Mouse (Mus musculus): ENCODE measurements around the gene Gm45837.
"Not testable (repeated sequence)": the region's sequence is repeated elsewhere in the genome, so short reads cannot be mapped to it uniquely, and the experiment has no call there.

Gene Gm45837

DNA sequence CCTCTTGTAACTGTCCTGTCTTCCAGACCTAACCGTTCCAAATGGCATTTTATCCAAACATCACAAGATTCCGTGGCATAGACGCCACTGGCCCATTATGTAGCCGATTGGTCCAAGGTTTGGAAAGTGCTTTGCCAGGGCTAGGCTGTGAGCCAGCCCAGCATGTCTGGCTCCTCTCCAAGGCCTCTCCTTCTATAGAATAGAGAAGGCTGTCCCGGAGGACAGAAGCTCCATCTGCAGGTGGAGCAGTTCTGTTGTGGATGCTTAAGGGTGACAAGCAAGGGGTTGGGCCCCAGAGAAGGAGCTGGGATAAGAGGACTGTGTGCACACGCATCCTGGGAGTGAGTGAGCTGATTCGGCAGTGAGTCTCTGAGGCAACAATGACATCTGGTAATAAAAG, 103.0 kb downstream of the Gm45837 start:
- peak; percentile 64 for DNase-seq

GRCm38 (mm10) chr7:101514768-101515167, 104.1 kb downstream of the Gm45837 start:
- DNase-seq: no peak

GRCm38 (mm10) chr7:101515295-101515694, 104.6 kb downstream of the Gm45837 start:
- DNase-seq: no peak

- no peak for DNase-seq
Measured at GRCm38 (mm10) chr7:101516460-101516859, 105.8 kb downstream of the Gm45837 start.

- DNase-seq: no peak
Measured at GRCm38 (mm10) chr7:101521696-101522095, 111.0 kb downstream of the Gm45837 start.

DNA sequence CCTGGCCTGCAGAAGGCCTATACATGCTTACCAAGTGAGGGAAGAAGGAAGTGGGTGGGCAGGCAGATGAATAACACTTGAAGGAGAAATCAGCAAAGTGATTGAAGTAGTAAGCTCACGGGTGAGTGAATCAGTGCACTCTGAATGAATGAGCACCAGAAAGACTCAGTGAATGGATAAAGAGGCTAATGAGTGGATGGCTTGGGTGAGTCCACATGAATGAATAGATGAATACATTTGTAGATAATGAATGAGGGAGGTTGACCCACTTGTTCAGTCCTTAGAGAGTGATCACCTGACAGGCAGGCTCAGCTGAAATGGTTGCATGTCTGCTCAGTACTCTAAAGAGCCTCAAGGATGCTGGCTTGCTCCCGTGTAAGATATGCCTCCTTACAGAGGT, 112.5 kb downstream of the Gm45837 start:
- no peak for DNase-seq

DNA sequence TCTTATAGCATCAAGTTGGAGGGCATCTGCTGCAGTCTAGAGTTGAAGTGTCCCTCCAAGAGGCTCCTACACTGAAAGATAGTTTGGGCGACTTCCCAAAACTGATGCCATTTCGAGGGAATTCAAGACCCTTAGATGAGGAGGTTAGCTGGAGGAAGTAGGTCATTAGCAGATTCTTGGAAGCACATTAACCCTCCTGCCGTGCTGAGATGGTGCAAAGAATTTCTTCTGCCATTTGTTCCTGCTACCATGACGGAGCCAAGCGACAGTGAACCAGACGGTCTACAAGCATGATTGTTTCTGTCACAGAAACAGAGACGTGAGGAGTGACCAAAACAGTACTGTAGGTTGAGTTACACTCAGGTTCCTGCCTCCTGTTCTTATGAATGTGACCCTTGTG, 115.8 kb downstream of the Gm45837 start:
- DNase-seq: no peak

- DNase-seq: no peak
Measured at GRCm38 (mm10) chr7:101534428-101534827, 123.7 kb downstream of the Gm45837 start.

GRCm38 (mm10) chr7:101535102-101535501, 124.4 kb downstream of the Gm45837 start:
- no peak for DNase-seq

- DNase-seq: no peak
Measured at GRCm38 (mm10) chr7:101535517-101535916, 124.8 kb downstream of the Gm45837 start.

GRCm38 (mm10) chr7:101537541-101537940, 126.9 kb downstream of the Gm45837 start:
- DNase-seq: no peak

DNA sequence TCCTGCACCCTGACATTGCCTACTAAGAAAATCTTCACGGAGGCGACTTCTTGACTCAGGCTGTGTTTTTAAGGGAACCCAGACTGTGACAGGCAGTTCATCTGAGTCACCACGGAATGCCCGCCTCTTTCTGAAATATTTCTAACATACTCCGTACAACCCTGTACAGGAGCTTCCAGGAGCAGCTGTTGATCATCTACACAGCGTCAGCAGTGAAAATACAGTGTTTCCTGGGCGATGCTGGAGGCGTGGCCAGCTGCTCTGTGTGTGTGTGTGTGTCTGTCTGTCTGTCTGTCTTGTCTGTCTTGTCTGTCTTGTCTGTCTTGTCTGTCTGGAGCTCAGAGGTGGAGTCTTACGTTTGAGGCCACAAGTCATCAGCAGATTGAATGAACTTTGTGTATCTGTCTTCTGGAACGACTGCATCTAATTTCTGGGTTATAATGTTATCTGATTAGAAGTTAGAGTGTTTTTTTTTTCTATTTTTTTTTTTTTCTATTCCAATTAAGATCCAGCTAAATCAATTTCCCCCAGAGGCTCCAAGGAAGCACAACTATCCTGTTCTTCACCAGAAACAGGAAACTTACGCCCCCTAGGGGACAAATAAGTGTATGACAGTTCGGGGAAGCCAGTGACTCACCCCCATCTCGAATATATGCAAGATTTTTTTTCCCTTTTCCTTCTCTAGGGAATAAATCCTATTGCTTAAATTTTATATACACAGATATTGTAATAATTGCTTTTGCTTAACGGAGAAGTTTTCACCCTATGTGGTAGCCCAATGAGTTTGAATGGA, 127.7 kb downstream of the Gm45837 start:
- DNase-seq: no peak

GRCm38 (mm10) chr7:101539774-101540173, 129.1 kb downstream of the Gm45837 start:
- no peak for DNase-seq

DNA sequence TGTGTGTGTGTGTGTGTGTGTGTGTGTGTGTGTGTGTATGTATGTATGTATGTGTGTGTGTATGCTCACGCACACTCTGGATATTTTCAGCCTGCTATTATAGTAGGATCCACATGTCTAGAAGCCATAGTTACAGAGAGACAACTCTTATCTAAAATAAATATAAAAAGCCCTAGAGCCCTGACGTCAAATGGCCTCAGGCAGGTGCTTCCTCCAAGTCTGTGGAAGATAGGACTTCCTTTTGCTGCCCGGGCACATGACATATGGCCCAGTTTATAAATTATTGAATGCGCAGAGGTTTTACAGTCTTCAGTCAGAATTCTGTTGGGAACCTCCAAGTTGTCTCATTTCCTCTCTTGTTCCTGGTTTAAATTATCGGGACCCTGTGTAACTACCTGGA, 130.0 kb downstream of the Gm45837 start:
- DNase-seq: no peak

DNA sequence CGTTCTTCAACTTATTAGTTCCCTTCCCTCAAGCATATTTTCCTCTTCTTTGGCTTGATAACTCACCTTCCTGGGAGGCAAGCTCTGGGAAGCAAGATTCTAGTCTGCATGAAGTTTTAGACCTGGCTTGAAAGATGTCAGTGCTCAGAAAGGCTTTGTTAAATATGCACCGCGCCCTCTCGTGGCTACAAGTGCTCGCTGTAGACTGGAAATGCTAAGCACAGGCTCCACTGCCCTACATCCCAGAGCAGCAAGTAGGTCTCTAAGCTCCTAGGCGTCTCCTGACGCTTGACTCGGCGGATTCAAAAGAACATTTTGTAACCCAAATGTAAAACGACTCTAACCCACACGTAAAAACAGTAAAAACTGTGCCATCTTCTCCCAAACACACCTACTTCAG, 130.4 kb downstream of the Gm45837 start:
- DNase-seq: peak; percentile 83

- DNase-seq: peak; percentile 62
Measured at GRCm38 (mm10) chr7:101541734-101542133, 131.0 kb downstream of the Gm45837 start.

GRCm38 (mm10) chr7:101547651-101548050, 137.0 kb downstream of the Gm45837 start:
- DNase-seq: no peak

DNA sequence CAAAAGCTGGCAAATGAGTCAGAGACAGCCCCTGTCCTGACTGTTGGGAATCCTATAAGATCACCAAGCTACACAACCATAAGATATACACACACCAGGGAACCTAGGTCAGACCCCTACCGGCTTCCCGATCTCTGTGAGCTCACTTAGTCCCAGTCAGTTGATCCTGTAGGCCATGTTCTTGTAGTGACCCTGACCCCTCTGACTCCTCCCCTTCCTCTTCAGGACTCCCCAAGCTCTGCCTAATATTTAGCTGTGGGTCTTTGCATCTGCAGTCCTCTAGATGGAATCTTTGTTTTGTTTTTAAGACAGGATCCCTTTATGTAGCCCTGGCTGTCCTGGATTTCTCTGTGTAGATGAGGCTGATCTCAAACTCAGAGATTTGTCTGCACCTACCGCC, 138.6 kb downstream of the Gm45837 start:
- DNase-seq: no peak

GRCm38 (mm10) chr7:101550686-101551485, 140.2 kb downstream of the Gm45837 start:
- DNase-seq: no peak

DNA sequence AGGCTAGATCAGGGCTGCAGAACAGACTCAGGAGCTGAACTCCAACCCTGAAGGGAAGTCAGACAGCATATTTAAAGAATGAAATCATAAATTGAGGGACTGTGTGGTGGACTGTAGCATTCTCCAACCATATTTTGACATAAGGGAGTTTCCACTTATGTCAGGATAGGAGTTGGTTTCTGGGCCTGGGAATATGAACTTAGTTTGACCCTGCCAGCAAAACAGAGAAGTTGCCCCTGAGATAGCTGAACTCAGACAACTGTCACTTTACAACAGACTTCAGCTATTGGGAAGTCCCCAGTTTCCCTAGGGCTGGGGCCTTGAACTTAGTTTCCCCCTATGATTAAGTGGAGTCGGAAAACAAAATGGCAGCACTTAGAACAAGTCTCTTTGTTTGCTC, 140.8 kb downstream of the Gm45837 start:
- no peak for DNase-seq

DNA sequence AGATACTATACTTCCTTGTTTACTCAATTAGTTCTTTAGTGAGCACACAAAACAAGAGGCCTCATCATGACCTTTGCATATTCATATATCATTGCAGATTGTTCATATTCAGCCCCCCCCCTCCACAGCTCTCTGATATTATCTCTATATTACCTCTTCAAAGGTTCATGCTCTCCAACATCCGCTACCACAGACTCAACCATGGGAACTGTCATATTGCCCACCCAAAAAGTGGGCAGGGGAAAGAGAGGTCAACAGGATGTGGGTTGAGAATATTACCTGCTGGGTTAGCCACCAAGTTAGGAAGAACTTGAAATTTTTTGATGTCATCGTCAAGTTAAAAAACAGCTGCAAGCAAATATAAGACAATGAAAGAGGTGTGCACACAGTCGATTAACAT, 144.8 kb downstream of the Gm45837 start:
- DNase-seq: not testable (repeated sequence)

- DNase-seq: no peak
Measured at GRCm38 (mm10) chr7:101557391-101557790, 146.7 kb downstream of the Gm45837 start.

GRCm38 (mm10) chr7:101559393-101559792, 148.7 kb downstream of the Gm45837 start:
- not testable (repeated sequence) for DNase-seq

All from layer of hippocampus, adult 9-11 months (tissue).